Mouse (Mus musculus) urinary bladder, postnatal 14 days (tissue): ENCODE measurements around the gene Kcnmb4.
A peak's percentile ranks its signal among the peaks of the same experiment; 100 is the strongest.

Experiments used
- DNase-seq: peaks from one replicate; pipeline ENCODE4 v3.0.0; 2021; ENCODE audit warnings: low spot score

Gene Kcnmb4

GRCm38 (mm10) chr10:116450621-116451020 is 23.1 kb downstream of the Kcnmb4 start:
- peak; percentile 11 for DNase-seq

- DNase-seq: no peak
Measured at GRCm38 (mm10) chr10:116448166-116448565, 25.5 kb downstream of the Kcnmb4 start.

GRCm38 (mm10) chr10:116447176-116447575 is 26.5 kb downstream of the Kcnmb4 start:
- DNase-seq: no peak

- DNase-seq: no peak
Measured at GRCm38 (mm10) chr10:116446040-116446439, 27.6 kb downstream of the Kcnmb4 start.

- DNase-seq: no peak
Measured at GRCm38 (mm10) chr10:116444826-116445225, 28.9 kb downstream of the Kcnmb4 start.

GRCm38 (mm10) chr10:116444371-116444770 is 29.3 kb downstream of the Kcnmb4 start:
- DNase-seq: no peak

- no peak for DNase-seq
Measured at GRCm38 (mm10) chr10:116440946-116441345, 32.7 kb downstream of the Kcnmb4 start.

- no peak for DNase-seq
Measured at GRCm38 (mm10) chr10:116440088-116440487, 33.6 kb downstream of the Kcnmb4 start.

- DNase-seq: no peak
Measured at GRCm38 (mm10) chr10:116435455-116435854, 38.2 kb downstream of the Kcnmb4 start.

- no peak for DNase-seq
Measured at GRCm38 (mm10) chr10:116432421-116432820, 41.3 kb downstream of the Kcnmb4 start.

GRCm38 (mm10) chr10:116428026-116428780 is 45.5 kb downstream of the Kcnmb4 start:
- no peak for DNase-seq

- no peak for DNase-seq
Measured at GRCm38 (mm10) chr10:116426176-116426575, 47.5 kb downstream of the Kcnmb4 start.

- DNase-seq: no peak
Measured at GRCm38 (mm10) chr10:116424921-116425320, 48.8 kb downstream of the Kcnmb4 start.

- DNase-seq: no peak
Measured at GRCm38 (mm10) chr10:116422551-116422950, 51.1 kb downstream of the Kcnmb4 start.

- DNase-seq: no peak
Measured at GRCm38 (mm10) chr10:116420976-116421375, 52.7 kb downstream of the Kcnmb4 start.

- no peak for DNase-seq
Measured at GRCm38 (mm10) chr10:116418121-116418726, 55.5 kb downstream of the Kcnmb4 start.

- no peak for DNase-seq
Measured at GRCm38 (mm10) chr10:116416726-116417125, 57.0 kb downstream of the Kcnmb4 start.

- no peak for DNase-seq
Measured at GRCm38 (mm10) chr10:116416142-116416541, 57.5 kb downstream of the Kcnmb4 start.

GRCm38 (mm10) chr10:116410826-116411225 is 62.9 kb downstream of the Kcnmb4 start:
- no peak for DNase-seq

- DNase-seq: no peak
Measured at GRCm38 (mm10) chr10:116407684-116408359, 65.9 kb downstream of the Kcnmb4 start.

GRCm38 (mm10) chr10:116405011-116405410 is 68.7 kb downstream of the Kcnmb4 start:
- DNase-seq: no peak

GRCm38 (mm10) chr10:116403679-116404078 is 70.0 kb downstream of the Kcnmb4 start:
- DNase-seq: no peak
